Mouse (Mus musculus): ENCODE data around the gene Rbm19. TPM values are rescaled to one million over a fixed set of nuclear protein-coding genes. Genes with fewer than 3 reads are reported as not detected.
A peak's percentile ranks its signal among the peaks of the same experiment; 100 is the strongest.

Rbm19 gene
- 10 to 100 TPM; 18.8 to 20.5 TPM for total RNA-seq (2021)
- long read RNA-seq, experiment 1, full-length matches to known transcripts = 1 of 4 reads
- long read RNA-seq, experiment 1, partial matches to known transcripts = 3 of 4 reads
- long read RNA-seq, experiment 1, other reads (novel, unspliced or antisense) = 0 of 4 reads
- long read RNA-seq, experiment 2, full-length matches to known transcripts = 3 of 13 reads
- long read RNA-seq, experiment 2, partial matches to known transcripts = 9 of 13 reads
- long read RNA-seq, experiment 2, other reads (novel, unspliced or antisense) = 1 of 13 reads

DNA sequence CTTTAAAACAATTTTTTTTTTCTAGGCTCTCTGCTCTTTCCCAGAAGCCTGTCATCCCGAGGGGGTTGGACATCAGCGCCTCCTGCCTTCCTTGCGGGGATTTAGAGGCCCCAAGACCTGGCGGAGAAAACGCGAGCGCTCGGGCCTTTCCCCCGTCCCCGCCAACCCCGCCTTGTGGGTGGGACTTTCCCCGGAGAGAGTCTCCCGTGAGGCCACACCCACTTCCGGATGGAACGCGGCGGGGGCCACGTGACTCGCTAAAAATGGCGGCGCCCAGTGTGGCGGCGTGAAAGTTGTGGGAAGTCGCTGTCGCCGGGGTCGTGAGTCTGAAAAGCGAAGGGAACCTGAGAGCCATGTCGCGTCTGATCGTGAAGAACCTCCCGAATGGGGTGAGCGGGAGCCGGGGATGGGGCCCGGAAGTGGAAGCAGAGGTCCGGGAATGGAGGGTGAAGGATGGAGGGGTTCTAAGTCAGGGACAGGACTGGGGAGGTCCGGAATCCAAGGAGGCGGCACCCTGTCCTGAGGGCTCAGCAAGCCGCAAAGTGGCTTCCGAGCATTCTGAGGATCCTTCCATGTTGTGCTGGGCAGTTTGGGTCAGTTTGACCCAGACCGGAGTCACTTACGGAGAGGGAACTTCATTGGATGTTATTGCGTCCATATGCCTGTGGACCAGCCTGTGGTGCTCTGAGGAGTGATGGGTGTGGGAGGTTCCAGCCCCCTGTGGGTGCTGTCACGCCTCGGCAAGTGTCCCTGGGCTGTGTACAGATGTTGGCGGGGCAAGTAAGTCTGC is at the start of gene Rbm19:
Gene Rbm19 (plus strand): TSS at position 205 of the 790 bp plus-strand sequence.
- DNase-seq = peak; percentile 96
- intact Hi-C loops (cut with DNase I) = no loop called here
- peak within 1 kb of the TSS; percentile 85 for H3K27ac ChIP-seq
- TF ChIP-seq CTCF (IDR thresholded peaks at IDR 0.05) = peak; percentile 56
- H3K4me3 ChIP-seq = peak within 1 kb of the TSS; percentile 95

DNA sequence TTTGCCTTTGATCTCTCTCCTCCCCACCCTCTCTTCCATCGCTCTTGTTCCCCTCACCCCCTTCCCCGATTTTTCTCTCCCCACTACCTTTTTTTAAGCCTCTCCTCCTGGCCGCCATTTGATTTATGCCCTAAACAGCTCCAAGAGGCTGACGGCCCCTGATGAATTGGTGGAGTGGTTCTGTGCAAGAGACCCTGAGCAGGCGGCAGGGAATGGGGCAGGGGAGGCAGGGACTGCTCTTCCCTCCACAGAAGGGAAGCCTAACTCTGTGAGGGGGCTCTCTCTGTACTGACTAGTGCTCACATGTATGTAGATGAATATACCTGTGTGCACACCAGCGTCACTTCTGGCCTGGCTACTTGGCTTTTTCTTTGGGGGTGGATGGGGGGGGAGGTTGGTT is 49.0 kb upstream of the Rbm19 start:
- intact Hi-C loops (cut with DNase I) = no loop called here
- Histone ChIP-seq H3K4me3 (no peak overlapping the region), H3K27ac (no peak overlapping the region)
- TF ChIP-seq CTCF (IDR thresholded peaks at IDR 0.05) = no peak
- no peak for DNase-seq

DNA sequence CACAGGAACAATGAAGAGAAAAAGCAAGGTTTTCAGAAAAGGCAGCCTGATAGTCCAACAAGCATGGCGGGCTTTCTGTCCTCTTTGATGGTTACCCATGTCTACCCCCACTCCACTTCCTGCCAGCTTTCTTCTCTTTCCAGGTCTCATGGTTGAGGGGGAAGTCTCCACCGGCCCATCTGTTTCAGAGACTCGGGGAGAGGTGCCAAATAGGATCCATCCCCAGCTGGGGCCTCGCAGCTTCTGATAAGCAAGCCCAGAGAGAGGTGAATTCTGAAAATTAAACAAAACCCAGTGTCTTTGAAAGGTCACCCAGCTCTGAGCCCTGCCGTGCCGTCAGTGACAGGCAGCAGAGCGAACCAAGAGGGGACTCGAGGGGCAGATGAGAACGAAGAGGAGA is 42.2 kb upstream of the Rbm19 start:
- Histone ChIP-seq H3K27ac (no peak overlapping the region), H3K4me3 (no peak overlapping the region)
- TF ChIP-seq CTCF (IDR thresholded peaks at IDR 0.05) = no peak
- DNase-seq = no peak
- intact Hi-C loops (cut with DNase I) = no loop called here

DNA sequence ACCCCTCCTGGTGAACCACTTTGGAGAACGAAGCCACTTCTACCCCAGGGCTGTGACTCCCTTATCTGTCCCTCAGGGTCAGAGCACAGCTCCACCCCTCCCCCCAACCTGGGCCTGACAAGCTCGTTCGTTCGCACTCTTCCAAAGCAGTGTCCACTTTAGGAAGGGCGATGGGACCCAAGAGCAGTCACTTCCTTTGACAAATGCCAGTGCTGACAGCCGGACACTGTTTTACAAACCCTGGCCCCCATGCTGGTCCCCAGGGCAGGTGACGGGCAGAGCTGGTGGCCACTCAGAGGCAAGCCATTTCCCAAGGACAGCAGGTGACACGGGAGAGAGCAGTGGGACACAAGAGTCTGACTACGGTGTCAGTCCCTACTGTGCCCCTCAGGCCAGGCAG is 36.2 kb upstream of the Rbm19 start:
- DNase-seq = no peak
- no peak overlapping the region for H3K27ac ChIP-seq
- TF ChIP-seq CTCF (IDR thresholded peaks at IDR 0.05) = no peak
- no peak overlapping the region for H3K4me3 ChIP-seq
- intact Hi-C loops (cut with DNase I) = no loop called here

DNA sequence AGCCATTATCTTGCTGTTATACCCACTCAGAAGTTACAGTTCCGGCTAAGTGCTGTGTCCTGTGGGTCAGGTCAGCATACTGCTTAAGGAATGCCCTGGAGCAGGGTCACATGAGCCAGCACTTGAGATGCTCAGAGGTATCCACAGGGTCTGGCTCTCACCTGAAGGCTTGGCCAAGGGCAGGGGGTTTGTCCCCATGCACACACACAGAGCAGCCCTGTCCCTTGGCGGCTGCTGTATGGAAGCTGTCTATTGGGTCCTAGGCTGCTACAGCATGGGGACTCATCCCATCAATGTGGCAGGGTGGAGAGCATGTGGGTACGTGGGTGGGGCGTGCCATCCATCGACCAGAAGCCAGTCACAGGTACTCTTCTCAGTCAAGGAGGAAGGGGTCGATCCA is 35.8 kb upstream of the Rbm19 start:
- no peak overlapping the region for H3K27ac ChIP-seq
- intact Hi-C loops (cut with DNase I) = no loop called here

GRCm38 (mm10) chr5:120088561-120088960 is 27.7 kb upstream of the Rbm19 start:
- intact Hi-C loops (cut with DNase I) = loop anchor here (2.0 kb wide), 1 partner anchor 348 kb away; no protein-coding TSS in a partner anchor
- peak; percentile 88 for DNase-seq
- Histone ChIP-seq H3K27ac (no peak overlapping the region), H3K4me3 (no peak overlapping the region)
- peak; percentile 96; the same call in 1 of the 2 replicates for TF ChIP-seq CTCF (IDR thresholded peaks at IDR 0.05)

More for the DNA sequence above, 35.8 kb upstream of the Rbm19 start:
- TF ChIP-seq CTCF (IDR thresholded peaks at IDR 0.05) = no peak
- DNase-seq = no peak
- no peak overlapping the region for H3K4me3 ChIP-seq

DNA sequence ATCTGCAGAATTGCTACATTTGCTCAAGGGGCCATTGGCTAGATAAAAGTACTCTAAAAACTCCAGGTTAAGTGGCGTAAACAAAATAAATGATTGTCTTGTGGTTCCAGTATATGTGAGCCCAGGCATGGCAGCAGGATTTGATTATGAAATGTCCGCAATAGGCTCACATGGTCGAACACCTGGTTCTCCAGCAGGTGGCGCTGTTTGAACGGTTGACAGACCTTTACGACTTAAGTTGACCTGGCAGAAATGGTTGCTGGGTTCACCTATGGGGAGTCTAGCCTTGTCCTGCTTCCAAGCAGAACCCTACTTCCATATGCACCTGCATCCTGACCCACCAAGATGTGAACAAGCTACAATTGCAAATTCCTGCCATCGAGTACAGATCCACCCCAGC is 21.7 kb upstream of the Rbm19 start:
- no peak overlapping the region for H3K27ac ChIP-seq
- H3K4me3 ChIP-seq = no peak overlapping the region
- DNase-seq = peak; percentile 72
- TF ChIP-seq CTCF (IDR thresholded peaks at IDR 0.05) = peak; percentile 70
- intact Hi-C loops (cut with DNase I) = no loop called here

- intact Hi-C loops (cut with DNase I) = no loop called here
- TF ChIP-seq CTCF (IDR thresholded peaks at IDR 0.05) = no peak
- H3K27ac ChIP-seq = no peak overlapping the region
Measured at GRCm38 (mm10) chr5:120097042-120097441, 19.2 kb upstream of the Rbm19 start.

DNA sequence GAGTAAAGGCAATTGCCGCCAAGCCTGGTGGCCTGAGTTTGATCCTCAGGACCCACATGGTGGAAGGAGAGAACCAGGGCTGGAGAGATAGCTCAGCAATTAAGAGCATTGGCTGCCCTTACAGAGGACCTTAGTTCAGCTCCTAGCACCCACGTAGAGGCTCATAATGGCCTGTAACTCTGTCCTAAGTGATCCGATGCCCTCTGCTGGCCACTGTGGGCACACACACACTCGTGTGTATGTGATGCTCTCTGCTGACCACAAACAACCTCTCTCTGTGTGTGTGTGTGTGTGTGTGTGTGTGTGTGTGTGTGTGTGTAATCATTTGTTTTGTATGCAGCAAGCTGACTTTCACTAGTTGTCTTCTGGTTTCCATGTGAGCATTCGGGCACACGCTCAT is 15.5 kb upstream of the Rbm19 start:
- Histone ChIP-seq H3K27ac (no peak overlapping the region), H3K4me3 (no peak overlapping the region)
- DNase-seq = no peak
- intact Hi-C loops (cut with DNase I) = no loop called here
- TF ChIP-seq CTCF (IDR thresholded peaks at IDR 0.05) = no peak

More at GRCm38 (mm10) chr5:120097042-120097441, 19.2 kb upstream of the Rbm19 start:
- no peak overlapping the region for H3K4me3 ChIP-seq
- DNase-seq = no peak

DNA sequence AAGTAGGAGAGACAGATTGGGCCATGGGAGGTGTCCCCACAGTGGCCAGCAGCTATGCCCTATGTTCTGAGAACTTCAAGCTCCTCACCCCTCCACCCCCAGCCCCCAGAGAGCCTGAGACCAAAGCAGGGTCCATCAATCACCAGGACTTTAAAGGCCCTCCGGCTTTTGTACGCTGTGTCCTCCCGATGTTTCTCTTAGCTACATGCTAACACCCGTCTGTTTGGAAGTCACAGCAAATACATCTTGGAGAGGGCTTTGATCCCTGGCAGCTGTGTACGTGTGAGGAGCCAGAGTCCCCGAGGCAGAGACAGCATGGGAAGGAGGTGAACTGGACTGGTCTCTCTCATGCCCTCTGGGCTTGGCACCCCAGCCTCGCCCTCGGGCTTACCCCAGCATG is 14.2 kb upstream of the Rbm19 start:
- DNase-seq = no peak
- Histone ChIP-seq H3K27ac (no peak overlapping the region), H3K4me3 (no peak overlapping the region)
- intact Hi-C loops (cut with DNase I) = no loop called here
- no peak for TF ChIP-seq CTCF (IDR thresholded peaks at IDR 0.05)

DNA sequence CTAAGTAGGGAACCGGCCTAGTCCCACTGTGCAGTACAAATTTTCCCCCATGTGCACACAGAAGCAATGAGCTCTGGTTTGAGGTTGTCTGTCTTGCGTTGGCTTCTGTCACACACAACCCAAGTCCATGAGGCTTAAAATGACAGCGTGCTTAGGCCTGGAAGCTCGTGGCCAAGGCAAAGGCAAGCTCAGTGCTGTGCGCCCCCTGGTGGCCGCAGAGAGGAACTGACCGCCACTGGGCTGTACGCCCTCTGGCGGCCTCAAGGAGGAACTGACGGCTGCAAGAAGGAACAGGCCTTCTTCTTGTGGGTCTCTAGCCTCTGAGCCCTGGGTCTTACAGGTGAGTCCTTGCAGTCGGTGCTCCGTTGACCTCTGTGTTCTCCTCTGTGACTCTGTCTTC is 13.5 kb upstream of the Rbm19 start:
- TF ChIP-seq CTCF (IDR thresholded peaks at IDR 0.05) = no peak; the same call in 1 of the 2 replicates
- H3K4me3 ChIP-seq = no peak overlapping the region
- intact Hi-C loops (cut with DNase I) = no loop called here
- H3K27ac ChIP-seq = no peak overlapping the region
- DNase-seq = peak; percentile 55

GRCm38 (mm10) chr5:120103458-120103857 is 12.8 kb upstream of the Rbm19 start:
- Histone ChIP-seq H3K27ac (no peak overlapping the region), H3K4me3 (no peak overlapping the region)
- DNase-seq = no peak
- intact Hi-C loops (cut with DNase I) = no loop called here
- TF ChIP-seq CTCF (IDR thresholded peaks at IDR 0.05) = no peak

DNA sequence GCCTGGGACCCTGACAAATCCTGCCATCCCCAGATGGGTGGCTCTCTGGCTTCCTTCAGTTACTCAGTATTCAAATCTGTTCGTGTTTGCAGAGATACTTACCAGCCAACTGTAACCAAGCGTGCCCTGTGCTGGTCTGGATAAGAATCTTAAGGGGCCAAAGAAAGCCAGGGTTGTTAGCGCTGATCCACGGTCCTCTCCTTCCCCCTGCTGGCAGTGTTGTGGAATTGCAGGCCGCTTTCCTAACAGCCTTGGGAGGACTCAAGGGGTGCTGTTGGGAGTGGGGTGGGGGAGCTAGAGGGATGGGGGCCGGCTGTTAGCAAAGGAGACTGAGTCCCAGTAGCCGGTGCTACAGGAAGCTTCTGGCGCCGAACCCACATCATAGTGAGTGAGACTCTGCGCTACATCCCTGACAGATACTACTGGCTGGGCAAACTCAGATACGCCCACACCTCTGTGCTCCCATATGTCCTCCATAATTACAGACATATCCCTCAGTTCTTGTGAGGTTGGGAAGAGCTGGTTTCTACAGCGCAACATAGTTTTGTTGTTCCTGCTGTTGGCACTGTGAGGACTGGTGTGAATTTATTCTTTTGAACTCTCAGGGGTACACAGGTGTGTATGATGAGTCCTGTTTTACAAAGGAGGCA is 9.7 kb upstream of the Rbm19 start:
- TF ChIP-seq CTCF (IDR thresholded peaks at IDR 0.05) = peak; percentile 64
- intact Hi-C loops (cut with DNase I) = no loop called here
- no peak for DNase-seq
- Histone ChIP-seq H3K4me3 (no peak overlapping the region), H3K27ac (no peak overlapping the region)

Measured in gastrocnemius, adult 2 months (tissue).